Mouse (Mus musculus): ENCODE results near the gene Kctd20. TPM values are rescaled to one million over a fixed set of nuclear protein-coding genes. Genes with fewer than 3 reads are reported as not detected.
A peak's percentile ranks its signal among the peaks of the same experiment; 100 is the strongest.

The Kctd20 gene
- polyA plus RNA-seq, 1 experiment, result 81.5 TPM

GRCm38 (mm10) chr17:28950751-28951150, 999 bp upstream of the Kctd20 start:
- H3K4me3 ChIP-seq (replicated peaks; ENCODE audit: control insufficient read depth, low read depth, low read length), result no peak overlapping the region
- no peak for TF ChIP-seq POLR2A (IDR thresholded peaks at IDR 0.05; ENCODE audit: borderline replicate concordance, control insufficient read depth, low read depth, low read length)
- 32% methylated on average over 4 of the region's 4 CpGs for WGBS
- H3K4me1 ChIP-seq (ENCODE audit: control insufficient read depth, insufficient read depth, low read length), result peaks cover 3% of the 10 kb centered on the region; the same call in 1 of the 2 replicates
- no peak overlapping the region; the same call in 1 of the 2 replicates for H3K27ac ChIP-seq (ENCODE audit: control insufficient read depth, insufficient read depth, low read depth, low read length, poor library complexity)

DNA sequence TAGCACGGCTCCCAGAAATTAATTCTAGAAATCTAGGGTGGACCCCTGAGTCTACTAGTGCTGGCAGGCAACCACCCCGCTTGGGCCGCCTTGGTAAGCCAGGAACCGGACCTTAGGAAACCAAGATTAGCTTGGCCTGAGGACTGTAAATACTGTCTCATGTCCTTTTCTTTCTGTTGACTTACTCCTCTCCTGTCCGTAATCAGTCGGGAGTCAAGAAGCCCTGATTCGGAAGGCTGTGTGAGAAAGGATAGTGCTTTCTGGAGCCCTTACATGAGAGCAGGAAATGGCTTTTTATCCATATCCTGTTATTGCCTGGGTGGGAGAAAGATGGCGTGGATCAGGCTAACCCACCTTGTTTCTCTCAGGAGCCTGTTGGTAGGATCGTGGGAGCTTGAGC, 1.5 kb downstream of the Kctd20 start:
- peak overlapping the region; percentile 31 for H3K27ac ChIP-seq (ENCODE audit: control insufficient read depth, insufficient read depth, low read depth, low read length, poor library complexity)
- under 1% methylated on average over 9 of the region's 9 CpGs for WGBS
- H3K4me1 ChIP-seq (ENCODE audit: control insufficient read depth, insufficient read depth, low read length), result peaks cover 3% of the 10 kb centered on the region; the same call in 1 of the 2 replicates
- TF ChIP-seq CTCF (IDR thresholded peaks at IDR 0.05; ENCODE audit: control insufficient read depth, insufficient read depth, low read length), result no peak
- TF ChIP-seq POLR2A (IDR thresholded peaks at IDR 0.05; ENCODE audit: borderline replicate concordance, control insufficient read depth, low read depth, low read length), result no peak
- peak overlapping the region; percentile 82 for H3K4me3 ChIP-seq (replicated peaks; ENCODE audit: control insufficient read depth, low read depth, low read length)

GRCm38 (mm10) chr17:28954416-28954815, 2.7 kb downstream of the Kctd20 start:
- H3K4me1 ChIP-seq (ENCODE audit: control insufficient read depth, insufficient read depth, low read length), result peaks cover 3% of the 10 kb centered on the region; the same call in 1 of the 2 replicates
- H3K4me3 ChIP-seq (replicated peaks; ENCODE audit: control insufficient read depth, low read depth, low read length), result peak overlapping the region; percentile 59
- TF ChIP-seq POLR2A (IDR thresholded peaks at IDR 0.05; ENCODE audit: borderline replicate concordance, control insufficient read depth, low read depth, low read length) (no peak), CTCF (IDR thresholded peaks at IDR 0.05; ENCODE audit: control insufficient read depth, insufficient read depth, low read length) (no peak)
- 32% methylated on average over 9 of the region's 9 CpGs for WGBS
- peak overlapping the region; percentile 46 for H3K27ac ChIP-seq (ENCODE audit: control insufficient read depth, insufficient read depth, low read depth, low read length, poor library complexity)

DNA sequence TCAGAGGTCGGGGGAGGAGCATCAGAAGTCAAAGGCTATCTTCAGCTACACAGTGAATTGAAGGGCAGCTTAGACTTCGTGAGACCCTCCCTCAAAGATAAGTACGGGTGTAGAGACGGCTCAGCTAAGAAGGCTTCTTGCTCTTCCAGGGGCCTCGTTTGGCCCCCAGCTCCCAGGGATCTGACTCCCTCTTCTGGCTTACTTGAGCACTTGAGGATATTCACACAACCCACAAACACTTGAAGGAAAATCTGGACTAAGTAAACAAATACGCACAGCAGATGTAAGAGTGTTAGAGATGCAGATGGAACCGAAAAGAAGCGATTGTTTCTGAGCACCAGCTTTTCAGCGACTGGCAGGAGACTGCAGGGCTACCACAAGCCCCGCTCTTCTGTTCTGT, 8.8 kb downstream of the Kctd20 start:
- Histone ChIP-seq H3K4me1 (ENCODE audit: control insufficient read depth, insufficient read depth, low read length) (no peaks in the 10 kb centered on the region; the same call in 1 of the 2 replicates), H3K27ac (ENCODE audit: control insufficient read depth, insufficient read depth, low read depth, low read length, poor library complexity) (no peak overlapping the region), H3K4me3 (replicated peaks; ENCODE audit: control insufficient read depth, low read depth, low read length) (no peak overlapping the region)
- WGBS, result 92% methylated on average over 10 of the region's 10 CpGs
- no peak for TF ChIP-seq CTCF (IDR thresholded peaks at IDR 0.05; ENCODE audit: control insufficient read depth, insufficient read depth, low read length)

GRCm38 (mm10) chr17:28961596-28961995, 9.8 kb downstream of the Kctd20 start:
- Histone ChIP-seq H3K4me3 (replicated peaks; ENCODE audit: control insufficient read depth, low read depth, low read length) (no peak overlapping the region), H3K4me1 (ENCODE audit: control insufficient read depth, insufficient read depth, low read length) (no peaks in the 10 kb centered on the region; the same call in 1 of the 2 replicates), H3K27ac (ENCODE audit: control insufficient read depth, insufficient read depth, low read depth, low read length, poor library complexity) (no peak overlapping the region)
- 89% methylated on average over 10 of the region's 10 CpGs for WGBS
- TF ChIP-seq POLR2A (IDR thresholded peaks at IDR 0.05; ENCODE audit: borderline replicate concordance, control insufficient read depth, low read depth, low read length) (no peak), CTCF (IDR thresholded peaks at IDR 0.05; ENCODE audit: control insufficient read depth, insufficient read depth, low read length) (no peak)

DNA sequence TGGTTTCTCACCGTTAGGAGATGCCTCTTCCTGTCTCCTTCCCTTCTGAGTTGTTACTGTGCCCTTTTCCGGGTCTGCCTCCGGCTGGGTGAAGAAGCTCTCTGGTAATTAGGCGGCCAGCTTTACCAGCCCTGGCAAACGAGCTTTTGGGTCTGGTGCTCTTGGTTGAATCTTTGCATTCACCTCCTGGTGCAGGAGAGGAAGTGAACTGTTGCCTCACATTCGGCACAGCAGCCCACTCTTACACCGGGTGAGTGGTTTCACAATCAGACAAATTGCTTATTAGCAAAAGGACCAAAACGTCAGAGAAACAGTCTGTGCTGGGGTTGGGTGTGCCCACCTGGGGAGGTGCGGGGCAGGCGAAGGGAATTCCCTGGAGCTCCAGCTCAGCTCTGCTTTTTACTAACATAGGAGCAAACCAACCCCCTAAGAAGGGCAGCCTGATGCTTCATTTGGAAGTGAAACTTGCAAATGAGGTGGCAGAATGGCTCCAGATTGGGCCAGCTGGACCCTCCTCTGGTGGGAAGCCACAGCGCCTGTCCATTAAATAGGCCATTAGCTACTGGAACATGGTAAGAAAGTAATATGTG, 15.4 kb downstream of the Kctd20 start:
- Histone ChIP-seq H3K27ac (ENCODE audit: control insufficient read depth, insufficient read depth, low read depth, low read length, poor library complexity) (peak overlapping the region; percentile 66), H3K4me3 (replicated peaks; ENCODE audit: control insufficient read depth, low read depth, low read length) (no peak overlapping the region), H3K4me1 (ENCODE audit: control insufficient read depth, insufficient read depth, low read length) (peaks cover 3% of the 10 kb centered on the region)
- WGBS, result 12% methylated on average over 11 of the region's 11 CpGs
- no peak for TF ChIP-seq POLR2A (IDR thresholded peaks at IDR 0.05; ENCODE audit: borderline replicate concordance, control insufficient read depth, low read depth, low read length)
- no peak for TF ChIP-seq CTCF (IDR thresholded peaks at IDR 0.05; ENCODE audit: control insufficient read depth, insufficient read depth, low read length)

- TF ChIP-seq POLR2A (IDR thresholded peaks at IDR 0.05; ENCODE audit: borderline replicate concordance, control insufficient read depth, low read depth, low read length) (no peak), CTCF (IDR thresholded peaks at IDR 0.05; ENCODE audit: control insufficient read depth, insufficient read depth, low read length) (no peak)
- H3K4me1 ChIP-seq (ENCODE audit: control insufficient read depth, insufficient read depth, low read length), result peaks cover 3% of the 10 kb centered on the region
- no peak overlapping the region for H3K27ac ChIP-seq (ENCODE audit: control insufficient read depth, insufficient read depth, low read depth, low read length, poor library complexity)
- H3K4me3 ChIP-seq (replicated peaks; ENCODE audit: control insufficient read depth, low read depth, low read length), result no peak overlapping the region
Measured at GRCm38 (mm10) chr17:28970122-28970521, 18.4 kb downstream of the Kctd20 start.

DNA sequence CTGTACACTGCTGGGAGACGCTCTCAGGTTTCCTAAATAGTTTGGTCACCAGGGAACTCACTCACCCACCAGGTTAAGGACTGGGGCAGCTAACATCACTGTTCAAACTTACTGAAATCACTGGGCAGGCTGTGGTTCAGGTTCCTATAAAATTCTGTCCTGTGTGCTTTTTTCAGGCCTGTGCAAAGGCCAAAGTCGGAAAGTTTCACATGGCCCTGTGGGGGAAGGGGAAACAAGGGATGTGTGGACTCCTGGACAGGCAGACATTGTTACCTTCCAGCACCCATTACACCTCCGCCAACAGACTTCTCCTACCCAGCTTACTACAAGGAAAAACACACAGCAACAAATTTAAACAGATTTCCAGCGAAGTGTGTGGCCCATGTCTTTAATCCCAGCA, 27.3 kb downstream of the Kctd20 start:
- WGBS, result 87% methylated on average over 4 of the region's 4 CpGs

DNA sequence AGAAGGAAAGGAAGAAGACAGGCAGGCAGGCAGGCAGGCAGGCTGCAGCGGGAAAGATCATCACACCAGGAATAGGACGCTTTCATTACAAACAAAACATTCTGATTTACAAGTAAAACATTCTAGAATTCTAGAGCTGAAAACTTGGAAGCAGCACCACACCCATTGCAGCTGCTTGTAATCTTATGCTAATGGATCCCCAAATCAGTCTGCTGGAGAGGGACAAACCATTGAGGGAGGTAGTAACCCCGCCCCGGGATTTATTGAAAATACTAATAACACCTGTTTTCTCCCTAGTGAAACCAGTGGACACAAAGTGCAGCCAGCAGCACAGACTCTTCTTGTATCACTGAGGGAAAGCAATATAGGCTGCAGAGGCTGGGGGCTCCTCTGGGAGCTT, 29.3 kb downstream of the Kctd20 start:
- H3K4me1 ChIP-seq (ENCODE audit: control insufficient read depth, insufficient read depth, low read length), result no peaks in the 10 kb centered on the region
- H3K27ac ChIP-seq (ENCODE audit: control insufficient read depth, insufficient read depth, low read depth, low read length, poor library complexity), result no peak overlapping the region
- TF ChIP-seq POLR2A (IDR thresholded peaks at IDR 0.05; ENCODE audit: borderline replicate concordance, control insufficient read depth, low read depth, low read length) (no peak), CTCF (IDR thresholded peaks at IDR 0.05; ENCODE audit: control insufficient read depth, insufficient read depth, low read length) (no peak)
- H3K4me3 ChIP-seq (replicated peaks; ENCODE audit: control insufficient read depth, low read depth, low read length), result no peak overlapping the region
- 74% methylated on average over 4 of the region's 4 CpGs for WGBS

More for the DNA sequence above, 27.3 kb downstream of the Kctd20 start:
- Histone ChIP-seq H3K27ac (ENCODE audit: control insufficient read depth, insufficient read depth, low read depth, low read length, poor library complexity) (no peak overlapping the region), H3K4me3 (replicated peaks; ENCODE audit: control insufficient read depth, low read depth, low read length) (no peak overlapping the region), H3K4me1 (ENCODE audit: control insufficient read depth, insufficient read depth, low read length) (no peaks in the 10 kb centered on the region)
- TF ChIP-seq POLR2A (IDR thresholded peaks at IDR 0.05; ENCODE audit: borderline replicate concordance, control insufficient read depth, low read depth, low read length) (no peak), CTCF (IDR thresholded peaks at IDR 0.05; ENCODE audit: control insufficient read depth, insufficient read depth, low read length) (no peak)
